Mouse (Mus musculus) erythroid progenitor cell, adult 5-6 weeks (primary cell): ENCODE data around the gene 4930519P11Rik. TPM values are rescaled to one million over a fixed set of nuclear protein-coding genes. Genes with fewer than 3 reads are reported as not detected.

Source experiments
- ATAC-seq: replicated peaks from 2 replicates; pipeline ENCODE4 v1.8.0; 2016; ENCODE audit warnings: moderate number of reproducible peaks, mild to moderate bottlenecking, moderate TSS enrichment, inconsistent platforms; ENCODE audit not compliant: poor library complexity, low FRiP score, severe bottlenecking
- total RNA-seq, 2 experiments: library from RNA; stranded (forward) in 1 of 2; stranded (reverse) in 1 of 2; fragments of 150-400 nt in 1 of 2; fragments of 186-747, 209-891 nt in 1 of 2; gene quantifications; 2 replicates each; pipeline versions ENCODE4 v1.2.3 to v1.2.4; 2015 to 2017; ENCODE audit warnings: low replicate concordance in 2 of 2

The 4930519P11Rik gene
- total RNA-seq, 2 experiments from 2014 or later: not detected

- no peak for ATAC-seq
Observed at GRCm38 (mm10) chr2:154563612-154564170, 49.5 kb downstream of the 4930519P11Rik start.

Other genes with a start within 250 kb of the 4930519P11Rik start
- 10.1 and 12.3 TPM in 2 replicates for gene Cdk5rap1, start 240.4 kb downstream of the 4930519P11Rik start, total RNA-seq (2015; ENCODE audit: low replicate concordance)
- gene Cdk5rap1, start 240.4 kb downstream of the 4930519P11Rik start, total RNA-seq (2017; ENCODE audit: low replicate concordance): 8.2 and 28.1 TPM in 2 replicates
- not detected in 2 replicates for gene Snta1, start 205.3 kb downstream of the 4930519P11Rik start, total RNA-seq (2015; ENCODE audit: low replicate concordance)
- gene Snta1, start 205.3 kb downstream of the 4930519P11Rik start, total RNA-seq (2017; ENCODE audit: low replicate concordance): 1.0 and 1.8 TPM in 2 replicates
- 9.6 and 28.1 TPM in 2 replicates for gene Cbfa2t2, start 177.0 kb downstream of the 4930519P11Rik start, total RNA-seq (2015; ENCODE audit: low replicate concordance)
- gene Cbfa2t2, start 177.0 kb downstream of the 4930519P11Rik start, total RNA-seq (2017; ENCODE audit: low replicate concordance): 6.5 and 14.1 TPM in 2 replicates
- gene 1700003F12Rik, start 66.4 kb downstream of the 4930519P11Rik start, total RNA-seq (2015; ENCODE audit: low replicate concordance): not detected in 2 replicates
- not detected in 2 replicates for gene 1700003F12Rik, start 66.4 kb downstream of the 4930519P11Rik start, total RNA-seq (2017; ENCODE audit: low replicate concordance)
- gene Actl10, start 61.7 kb downstream of the 4930519P11Rik start, total RNA-seq (2015; ENCODE audit: low replicate concordance): not detected in 2 replicates
- gene Actl10, start 61.7 kb downstream of the 4930519P11Rik start, total RNA-seq (2017; ENCODE audit: low replicate concordance): not detected in 2 replicates
- gene Necab3, start 54.5 kb downstream of the 4930519P11Rik start, total RNA-seq (2015; ENCODE audit: low replicate concordance): 1.8 TPM in 1 of 2 replicates, not detected in the other
- 1.9 and 3.6 TPM in 2 replicates for gene Necab3, start 54.5 kb downstream of the 4930519P11Rik start, total RNA-seq (2017; ENCODE audit: low replicate concordance)
- 11.7 and 27.8 TPM in 2 replicates for gene E2f1, start 43.5 kb downstream of the 4930519P11Rik start, total RNA-seq (2015; ENCODE audit: low replicate concordance)
- 11.9 and 17.5 TPM in 2 replicates for gene E2f1, start 43.5 kb downstream of the 4930519P11Rik start, total RNA-seq (2017; ENCODE audit: low replicate concordance)
- gene Pxmp4, start 9.7 kb downstream of the 4930519P11Rik start, total RNA-seq (2015; ENCODE audit: low replicate concordance): 15.5 and 22.7 TPM in 2 replicates
- gene Pxmp4, start 9.7 kb downstream of the 4930519P11Rik start, total RNA-seq (2017; ENCODE audit: low replicate concordance): 14.4 and 17.0 TPM in 2 replicates
- gene Zfp341, start 140 bp downstream of the 4930519P11Rik start, total RNA-seq (2015; ENCODE audit: low replicate concordance): 3.2 and 3.8 TPM in 2 replicates
- 1.3 and 2.7 TPM in 2 replicates for gene Zfp341, start 140 bp downstream of the 4930519P11Rik start, total RNA-seq (2017; ENCODE audit: low replicate concordance)
- 58.0 and 78.4 TPM in 2 replicates for gene Chmp4b, start 38.3 kb upstream of the 4930519P11Rik start, total RNA-seq (2015; ENCODE audit: low replicate concordance)
- gene Chmp4b, start 38.3 kb upstream of the 4930519P11Rik start, total RNA-seq (2017; ENCODE audit: low replicate concordance): 45.3 and 70.0 TPM in 2 replicates
- not detected in 2 replicates for gene Gm14214, start 156.6 kb upstream of the 4930519P11Rik start, total RNA-seq (2015; ENCODE audit: low replicate concordance)
- gene Gm14214, start 156.6 kb upstream of the 4930519P11Rik start, total RNA-seq (2017; ENCODE audit: low replicate concordance): not detected in 2 replicates
- gene Raly, start 177.7 kb upstream of the 4930519P11Rik start, total RNA-seq (2015; ENCODE audit: low replicate concordance): 87.2 and 99.8 TPM in 2 replicates
- 112 and 144 TPM in 2 replicates for gene Raly, start 177.7 kb upstream of the 4930519P11Rik start, total RNA-seq (2017; ENCODE audit: low replicate concordance)
- not detected in 2 replicates for gene a, start 178.0 kb upstream of the 4930519P11Rik start, total RNA-seq (2015; ENCODE audit: low replicate concordance)
- gene a, start 178.0 kb upstream of the 4930519P11Rik start, total RNA-seq (2017; ENCODE audit: low replicate concordance): not detected in 2 replicates